Mouse (Mus musculus) olfactory bulb, adult 2 months (tissue): Measurements from ENCODE around the gene Bzw2. TPM values are rescaled to one million over a fixed set of nuclear protein-coding genes. Genes with fewer than 3 reads are reported as not detected.
A peak's percentile ranks its signal among the peaks of the same experiment; 100 is the strongest.

Source experiments
- H3K27ac ChIP-seq: fragments of 200-500 bp; 2 replicates; pipeline ENCODE4 v1.5.1; 2012; ENCODE audit warnings: low read depth, low read length; ENCODE audit not compliant: insufficient read depth
- H3K4me1 ChIP-seq: fragments of 200-500 bp; 2 replicates; pipeline ENCODE4 v1.6.1; 2012; ENCODE audit warnings: low read length; ENCODE audit not compliant: control insufficient read depth, insufficient read depth
- H3K4me3 ChIP-seq: fragments of 200-500 bp; 2 replicates; pipeline ENCODE4 v1.5.1; 2012; ENCODE audit warnings: mild to moderate bottlenecking, low read depth, low read length, moderate library complexity; ENCODE audit not compliant: insufficient read depth
- CTCF ChIP-seq: fragments of 200-500 bp; IDR thresholded peaks from 2 replicates; pipeline ENCODE4 v1.5.1; 2012; ENCODE audit warnings: low read depth, mild to moderate bottlenecking, low read length, moderate library complexity; ENCODE audit not compliant: insufficient read depth
- POLR2A ChIP-seq: fragments of 200-500 bp; IDR thresholded peaks from 2 replicates; pipeline ENCODE4 v1.6.1; 2012; ENCODE audit warnings: mild to moderate bottlenecking, low read depth, low read length, moderate library complexity; ENCODE audit not compliant: insufficient read depth
- WGBS: fragments of 180-500 bp; shearing (Covaris S2); methylation state at CpG from one replicate; pipeline ENCODE4 v1.1.7; 2018; 5-methylcytosine and 5-hydroxymethylcytosine counted together
- polyA plus RNA-seq: library from polyadenylated mRNA; stranded (reverse); fragments of >200 nt; gene quantifications from 2 replicates; pipeline ENCODE4 v1.2.4, GENCODE M21; 2012; ENCODE audit warnings: low replicate concordance; ENCODE audit not compliant: missing spikeins, insufficient read depth, insufficient read length

The Bzw2 gene
- polyA plus RNA-seq, 1 experiment: not detected

DNA sequence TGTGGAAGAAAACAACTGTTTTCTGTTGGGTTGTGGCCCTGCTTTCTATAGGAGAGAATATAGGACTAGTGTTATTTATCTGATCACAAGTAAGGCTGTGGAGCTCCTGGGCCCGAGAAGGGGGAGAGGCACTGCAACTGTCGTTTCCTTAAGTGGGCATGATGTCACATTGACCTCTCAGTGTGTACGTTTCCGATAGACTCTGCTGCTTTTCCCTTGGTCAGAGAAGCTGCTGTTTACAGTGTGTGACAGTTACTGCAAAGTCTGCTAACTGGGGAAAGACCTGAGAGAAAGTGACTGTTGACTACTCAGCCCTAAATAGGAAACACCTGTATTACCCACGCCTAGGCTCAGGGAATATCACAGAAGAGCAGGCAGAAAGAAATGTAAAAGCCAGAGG lies 111.7 kb downstream of the Bzw2 start:
- Histone ChIP-seq H3K4me1 (no peaks in the 10 kb centered on the region), H3K27ac (no peak overlapping the region), H3K4me3 (no peak overlapping the region)
- TF ChIP-seq POLR2A: no peak
- 74% methylated on average over 5 of the region's 5 CpGs for WGBS

DNA sequence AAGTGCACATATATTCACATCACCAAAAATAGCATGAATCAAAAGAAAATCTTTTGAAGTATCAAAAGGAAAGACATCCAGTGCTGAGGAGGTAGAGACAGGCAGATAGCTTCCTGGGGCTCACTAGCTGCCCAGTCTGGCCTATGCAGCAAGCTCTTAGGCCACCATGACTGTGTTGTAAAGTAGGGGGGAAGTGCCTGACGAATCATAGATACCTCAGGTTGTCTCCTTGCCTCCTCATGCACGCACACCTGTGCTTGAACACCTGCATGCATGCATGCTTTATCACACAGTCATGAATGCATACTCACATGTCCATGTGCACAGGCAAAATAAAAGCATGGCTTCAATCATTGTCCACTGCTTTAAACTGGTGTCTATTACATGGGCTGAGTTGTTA lies 113.2 kb downstream of the Bzw2 start:
- H3K4me1 ChIP-seq: peaks cover 3% of the 10 kb centered on the region; the same call in 1 of the 2 replicates

DNA sequence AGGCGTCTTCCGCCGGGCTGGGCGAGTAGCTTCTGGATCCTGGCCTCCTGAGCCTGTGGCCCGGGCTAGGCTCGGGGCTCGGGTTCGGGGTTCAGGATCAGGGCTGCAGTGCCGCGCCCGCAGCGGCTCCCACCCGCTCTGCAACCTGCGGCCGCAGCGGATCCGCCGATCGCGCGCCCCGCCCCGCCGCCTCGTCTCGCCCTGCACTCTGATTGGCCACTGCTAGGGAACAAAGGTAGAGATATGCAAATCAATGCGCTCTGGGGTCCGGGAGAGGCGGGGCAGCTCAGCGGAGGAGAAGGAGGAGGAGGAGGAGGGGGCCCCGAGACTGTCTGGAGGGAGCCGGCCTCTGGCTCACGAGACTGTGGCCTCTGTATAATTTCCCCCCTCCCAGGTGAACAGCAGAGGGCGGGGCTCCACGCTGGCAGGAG lies 115.5 kb downstream of the Bzw2 start, which contains the start of gene Tspan13:
Tspan13 (minus strand) TSS at position 153 of the 431 bp plus-strand sequence.
- H3K4me1 ChIP-seq: peaks cover 4% of the 10 kb centered on the region; the same call in 1 of the 2 replicates
- under 1% methylated on average over 35 of the region's 35 CpGs for WGBS
- TF ChIP-seq POLR2A: peak; percentile 63
- TF ChIP-seq CTCF: no peak
- H3K27ac ChIP-seq: no peak within 1 kb of the TSS; the same call in 1 of the 2 replicates
- peak within 1 kb of the TSS; percentile 77 for H3K4me3 ChIP-seq

More for the DNA sequence above, 113.2 kb downstream of the Bzw2 start:
- 89% methylated on average over 2 of the region's 2 CpGs for WGBS
- Histone ChIP-seq H3K4me3 (no peak overlapping the region), H3K27ac (no peak overlapping the region)
- TF ChIP-seq CTCF (no peak), POLR2A (no peak)

Other genes with a start within 250 kb of the Bzw2 start
- not detected in 2 replicates for gene Agr3, start 232.5 kb downstream of the Bzw2 start, polyA plus RNA-seq
- gene Agr2, start 165.2 kb downstream of the Bzw2 start, polyA plus RNA-seq: not detected in 2 replicates
- not detected in 2 replicates for gene Tspan13, start 115.6 kb downstream of the Bzw2 start, polyA plus RNA-seq
- not detected in 2 replicates for gene Ankmy2, start 966 bp downstream of the Bzw2 start, polyA plus RNA-seq
- not detected in 2 replicates for gene Lrrc72, start 95.3 kb upstream of the Bzw2 start, polyA plus RNA-seq
- not detected in 2 replicates for gene Sostdc1, start 156.1 kb upstream of the Bzw2 start, polyA plus RNA-seq
- not detected in 2 replicates for gene Ispd, start 223.4 kb upstream of the Bzw2 start, polyA plus RNA-seq
- not detected in 2 replicates for gene D630036H23Rik, start 224.1 kb upstream of the Bzw2 start, polyA plus RNA-seq